Mouse (Mus musculus) heart, adult 18-20 months (tissue): ENCODE measurements around the gene Cep112. TPM values are rescaled to one million over a fixed set of nuclear protein-coding genes. Genes with fewer than 3 reads are reported as not detected.

Experiments used
- DNase-seq, 2 experiments: peaks; one replicate each; pipeline ENCODE4 v3.0.0; 2021 to 2022; ENCODE audit warnings: mixed read lengths in 1 of 2
- total RNA-seq, 2 experiments: library from RNA; stranded (reverse); gene quantifications; 2 replicates each; pipeline ENCODE4 v1.2.3; 2021

Gene Cep112
- total RNA-seq, 2 experiments from 2014 or later: 10.4 to 11.2 TPM

- DNase-seq: no peak
Observed at GRCm38 (mm10) chr11:108447148-108447547, 22.2 kb downstream of the Cep112 start.

DNA sequence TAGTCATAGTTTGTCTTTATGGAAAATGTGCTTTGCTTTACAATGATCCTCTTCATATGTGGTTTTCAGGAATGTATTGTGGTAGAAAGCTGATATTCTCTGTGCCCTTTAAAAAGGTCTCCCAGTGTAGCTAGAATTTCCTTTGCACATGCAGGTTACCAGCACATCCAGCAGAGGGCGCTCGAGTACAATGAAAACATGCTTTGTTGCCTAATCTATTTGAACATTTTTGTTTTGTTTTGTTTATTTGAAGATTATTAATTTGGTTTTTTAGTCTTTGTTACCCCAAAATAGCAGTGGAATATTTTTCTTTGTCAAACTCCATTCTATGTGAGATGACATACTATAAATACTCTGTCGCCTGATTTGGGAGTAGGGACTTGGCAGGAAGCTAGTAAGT, 24.8 kb downstream of the Cep112 start:
- DNase-seq: peak; percentile 43 to 89

GRCm38 (mm10) chr11:108459599-108459998, 34.6 kb downstream of the Cep112 start:
- DNase-seq: no peak

DNA sequence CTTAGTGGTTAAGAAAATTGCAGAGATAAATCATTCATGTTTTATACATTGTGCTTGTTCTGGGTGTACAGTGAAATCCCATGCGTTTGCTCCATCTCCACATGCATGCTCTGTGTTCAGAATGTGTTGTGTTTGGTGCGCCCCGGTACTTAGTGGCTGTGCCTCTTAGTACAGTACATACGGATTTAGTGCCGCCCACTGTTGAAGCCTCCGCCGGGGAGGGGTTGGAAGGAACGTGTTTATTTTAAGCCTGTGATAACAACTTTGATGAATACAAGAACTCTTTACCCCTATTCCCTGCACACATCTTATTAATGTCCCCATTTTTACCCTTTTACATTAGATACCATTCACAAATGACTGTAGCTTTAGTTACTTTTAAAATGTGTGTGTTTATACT, 39.1 kb downstream of the Cep112 start:
- no peak for DNase-seq

DNA sequence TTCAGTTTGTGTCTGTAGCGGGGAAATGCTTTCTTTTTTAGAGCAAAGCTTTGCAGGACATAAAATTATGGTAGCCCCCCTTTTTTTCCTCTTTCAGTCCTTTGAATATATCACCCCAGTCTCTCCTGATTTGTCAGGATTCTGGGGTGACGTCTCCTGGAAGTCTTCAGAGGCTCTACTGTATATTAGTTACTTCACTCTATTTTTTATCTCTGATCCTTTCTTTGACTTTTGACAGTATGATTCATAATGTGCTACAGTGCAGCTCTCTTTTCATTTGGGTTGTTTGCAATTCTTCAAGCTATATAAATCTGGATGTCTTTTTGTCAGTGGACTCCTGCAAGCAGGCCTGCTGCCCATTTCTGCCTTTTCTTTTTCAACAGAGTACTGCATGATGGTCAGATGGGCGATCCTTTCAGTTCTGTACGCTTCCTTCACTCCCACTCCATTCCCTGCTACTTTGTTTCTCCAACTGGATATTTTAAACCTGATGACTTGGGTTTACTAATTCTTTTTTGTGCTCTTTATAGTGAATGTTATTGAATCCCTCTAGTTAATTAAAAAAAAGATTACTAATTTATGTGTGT, 39.8 kb downstream of the Cep112 start:
- no peak for DNase-seq

DNA sequence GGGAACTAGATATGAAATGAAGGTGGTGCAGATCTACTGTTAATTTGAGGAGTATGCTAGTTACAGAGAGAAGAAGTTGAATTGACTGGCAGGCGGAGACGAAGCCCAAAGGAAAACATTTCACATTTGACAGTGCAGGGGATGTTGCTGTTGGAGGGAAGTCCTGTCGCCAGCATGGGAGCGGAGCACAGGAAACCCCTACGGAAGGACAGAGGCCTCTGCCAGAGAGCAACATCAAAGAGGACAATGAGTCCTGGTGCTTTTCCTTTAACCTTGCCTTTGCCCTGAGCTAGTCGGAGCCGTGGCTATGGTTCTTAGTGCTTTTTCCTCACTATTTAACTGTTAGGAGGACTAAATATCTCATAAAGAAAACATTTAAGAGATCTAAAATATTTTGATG, 50.7 kb downstream of the Cep112 start:
- peak; percentile 5 to 37 for DNase-seq

GRCm38 (mm10) chr11:108476226-108476625, 51.2 kb downstream of the Cep112 start:
- DNase-seq: no peak

GRCm38 (mm10) chr11:108483976-108484375, 59.0 kb downstream of the Cep112 start:
- no peak for DNase-seq

DNA sequence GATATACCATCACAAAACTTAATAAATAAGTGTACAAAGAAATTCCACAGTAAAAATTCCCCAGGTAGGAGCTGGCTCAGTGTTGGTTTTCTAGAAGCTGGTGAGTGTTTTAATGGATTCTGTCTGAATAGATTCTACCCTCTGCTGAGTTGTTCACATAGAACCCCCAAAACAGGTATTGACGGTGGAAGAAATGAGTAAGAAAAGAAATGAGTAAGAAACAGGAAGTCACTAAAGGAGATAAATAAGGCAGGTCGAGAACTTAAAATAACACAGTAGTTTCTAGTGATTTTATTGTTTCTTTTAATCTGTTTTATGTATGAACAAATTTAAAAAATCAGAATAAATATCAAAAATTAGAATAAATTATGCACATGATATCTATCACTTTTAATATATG, 63.3 kb downstream of the Cep112 start:
- no peak for DNase-seq

- no peak for DNase-seq
Observed at GRCm38 (mm10) chr11:108489863-108490262, 64.9 kb downstream of the Cep112 start.

- DNase-seq: no peak
Observed at GRCm38 (mm10) chr11:108508190-108508589, 83.2 kb downstream of the Cep112 start.

- DNase-seq: no peak
Observed at GRCm38 (mm10) chr11:108527725-108528363, 102.9 kb downstream of the Cep112 start.

DNA sequence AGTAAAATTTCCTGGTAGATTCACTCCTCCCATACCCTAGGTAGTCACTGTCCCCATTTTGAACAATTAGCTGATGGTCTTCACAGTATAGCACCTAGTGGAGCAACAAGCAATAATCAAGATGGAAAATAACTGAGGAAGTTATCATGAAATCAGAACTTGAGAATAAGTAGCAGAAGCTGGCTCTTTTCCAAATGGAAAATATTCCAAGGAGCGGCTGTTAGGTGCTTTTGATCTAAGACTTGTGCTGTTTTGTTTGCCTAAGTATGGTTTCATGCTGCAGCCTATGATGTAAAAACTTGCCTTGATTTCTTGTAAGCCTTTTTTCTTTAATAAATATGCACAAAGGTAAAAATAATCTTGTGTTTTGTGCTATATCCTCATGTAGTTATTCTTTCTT, 107.9 kb downstream of the Cep112 start:
- DNase-seq: no peak

- no peak for DNase-seq
Observed at GRCm38 (mm10) chr11:108534014-108534413, 109.0 kb downstream of the Cep112 start.

DNA sequence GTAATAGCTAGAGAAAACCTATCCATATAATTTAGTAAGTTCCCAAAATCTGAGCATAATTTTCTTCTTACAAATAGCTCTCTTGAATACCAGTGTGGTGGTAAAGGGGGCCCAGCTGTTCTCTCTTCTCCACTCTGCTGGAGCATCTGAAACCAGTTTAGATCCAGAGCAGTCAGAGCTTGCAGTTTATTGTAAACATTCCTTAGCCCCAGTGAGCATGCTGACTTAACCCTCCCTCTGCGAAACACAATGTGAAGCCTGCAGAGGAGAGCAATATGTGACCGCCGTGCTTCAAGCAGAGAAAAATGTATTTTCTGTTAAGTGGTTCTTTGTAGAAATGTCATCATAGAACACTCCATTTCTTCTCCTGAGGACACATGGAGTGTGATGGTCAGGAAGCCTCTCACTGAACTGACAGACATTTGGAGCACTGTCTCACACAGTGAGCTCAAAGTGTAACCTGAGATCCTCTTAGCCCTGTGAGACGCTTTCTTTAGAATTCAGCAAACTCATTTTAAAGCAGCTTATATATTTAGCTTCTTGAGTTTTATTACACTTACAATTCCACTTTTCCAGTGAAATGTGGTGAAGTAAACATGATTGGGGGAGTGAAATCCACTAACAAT, 128.1 kb downstream of the Cep112 start:
- no peak for DNase-seq

- no peak for DNase-seq
Observed at GRCm38 (mm10) chr11:108553881-108554280, 128.9 kb downstream of the Cep112 start.

- DNase-seq: no peak
Observed at GRCm38 (mm10) chr11:108558544-108558943, 133.6 kb downstream of the Cep112 start.

DNA sequence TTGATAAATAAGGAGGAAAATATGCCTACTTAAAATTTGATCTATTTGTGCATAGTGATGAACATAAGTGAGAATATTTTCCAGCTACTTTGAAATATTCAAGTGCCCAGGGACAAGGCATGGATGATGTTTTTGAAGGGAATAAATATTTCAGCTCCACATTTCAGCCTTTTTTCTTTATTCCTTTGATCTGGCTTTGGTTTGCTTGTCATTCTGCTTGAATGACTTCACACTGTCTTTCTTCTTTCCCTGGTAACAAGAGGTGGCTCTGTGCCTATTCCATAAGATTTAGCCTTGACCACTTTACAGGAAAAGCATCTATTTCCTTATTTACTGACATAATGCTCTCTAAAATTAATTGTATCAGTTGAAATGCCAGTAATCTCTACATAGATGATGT, 134.5 kb downstream of the Cep112 start:
- no peak for DNase-seq

DNA sequence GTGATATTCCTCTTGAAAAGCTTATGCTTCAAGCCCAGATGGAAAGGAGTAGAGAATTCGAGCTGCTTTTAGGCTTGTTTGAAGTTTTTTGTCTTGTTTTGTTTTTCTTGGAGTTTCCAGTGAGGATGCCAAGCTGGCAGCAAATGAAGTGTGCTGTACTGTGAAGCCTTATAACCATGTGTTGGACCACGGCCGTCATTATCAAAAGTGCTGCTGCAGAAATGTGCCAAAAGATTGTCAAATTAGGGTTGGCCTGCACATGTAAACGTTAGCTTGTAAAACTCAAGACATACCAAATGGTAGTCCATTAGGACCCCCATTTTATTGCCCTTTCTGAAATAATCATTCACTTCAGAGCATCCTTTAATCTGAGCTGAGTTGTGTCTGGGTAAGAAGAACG, 137.1 kb downstream of the Cep112 start:
- no peak for DNase-seq

DNA sequence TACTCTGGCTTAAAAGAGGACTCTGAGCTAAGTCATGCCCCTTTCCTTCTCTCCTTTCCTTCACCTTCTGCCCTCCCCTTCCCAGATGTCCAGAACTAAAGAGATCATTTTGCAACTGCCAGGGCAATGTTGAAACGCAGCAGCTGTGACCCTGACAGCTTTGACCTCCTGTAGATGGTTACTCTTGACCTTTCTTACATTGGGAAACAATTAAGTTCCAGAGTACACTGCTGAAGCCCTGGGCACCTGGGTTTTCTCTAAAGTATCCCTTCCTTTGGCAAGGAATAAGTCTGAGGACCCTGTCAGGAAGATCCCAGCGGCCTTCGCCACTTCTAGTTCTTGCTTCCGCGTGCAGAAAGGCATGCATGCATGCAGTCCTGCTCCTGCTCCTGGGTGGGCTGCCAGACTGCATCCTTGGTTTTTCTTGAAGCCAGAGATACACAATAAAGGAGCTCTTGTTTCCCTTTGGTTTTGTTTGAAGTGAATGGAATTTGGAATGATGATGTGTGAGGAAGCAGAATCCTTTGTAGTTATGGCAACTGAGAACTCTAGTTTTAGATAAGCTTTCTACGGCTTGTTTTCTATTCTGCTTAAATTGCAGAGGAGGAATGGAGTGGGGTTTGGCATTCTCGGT, 161.7 kb downstream of the Cep112 start:
- DNase-seq: no peak

GRCm38 (mm10) chr11:108593207-108593958, 168.4 kb downstream of the Cep112 start:
- no peak for DNase-seq

DNA sequence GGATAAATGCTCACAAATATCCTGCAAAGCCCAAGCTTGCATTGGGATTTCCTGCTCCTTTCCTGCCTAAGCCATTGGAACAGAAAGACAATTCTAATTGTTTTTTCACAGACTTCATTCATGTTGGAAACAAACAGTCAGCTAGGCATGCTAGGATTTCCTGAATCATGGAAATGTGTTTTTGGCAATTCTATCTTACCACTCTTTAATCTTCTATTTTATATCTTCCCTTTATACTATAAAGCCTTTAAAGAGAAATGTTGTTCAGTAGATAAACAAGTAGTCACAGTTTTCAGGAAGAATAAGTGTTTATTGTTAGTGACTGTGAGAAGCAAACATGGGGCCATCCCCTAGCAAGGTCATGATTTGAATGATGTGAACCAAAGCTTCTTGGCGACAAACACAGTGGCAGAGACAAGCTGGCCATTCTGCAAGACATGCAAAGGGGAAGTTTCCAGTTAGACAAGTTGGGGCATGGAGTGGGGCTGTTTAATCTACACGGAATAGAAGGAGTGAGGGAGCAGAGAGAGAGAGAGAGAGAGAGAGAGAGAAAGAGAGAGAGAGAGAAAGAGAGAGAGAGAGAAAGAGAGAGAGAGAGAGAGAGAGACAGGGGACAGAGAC, 169.1 kb downstream of the Cep112 start:
- no peak for DNase-seq
